Mouse (Mus musculus) left cerebral cortex, postnatal 25 days (tissue): ENCODE results near the gene Tfcp2l1. TPM values are rescaled to one million over a fixed set of nuclear protein-coding genes. Genes with fewer than 3 reads are reported as not detected.

Experiments used
- DNase-seq, 2 experiments: peaks; one replicate each; pipeline ENCODE4 v3.0.0; 2022; ENCODE audit warnings: low spot score in 2 of 2, mixed read lengths in 1 of 2
- intact Hi-C: fragments of 180-260 bp; cut with DNase I; formaldehyde crosslinking; loops from one replicate; pipeline ENCODE4 v1.15.1; 2025
- total RNA-seq, 2 experiments: library from RNA; stranded (reverse); gene quantifications; 2 replicates each; pipeline ENCODE4 v1.2.3; 2021

The Tfcp2l1 gene
- total RNA-seq, 2 experiments from 2014 or later, result 2.5 to 3.6 TPM

DNA sequence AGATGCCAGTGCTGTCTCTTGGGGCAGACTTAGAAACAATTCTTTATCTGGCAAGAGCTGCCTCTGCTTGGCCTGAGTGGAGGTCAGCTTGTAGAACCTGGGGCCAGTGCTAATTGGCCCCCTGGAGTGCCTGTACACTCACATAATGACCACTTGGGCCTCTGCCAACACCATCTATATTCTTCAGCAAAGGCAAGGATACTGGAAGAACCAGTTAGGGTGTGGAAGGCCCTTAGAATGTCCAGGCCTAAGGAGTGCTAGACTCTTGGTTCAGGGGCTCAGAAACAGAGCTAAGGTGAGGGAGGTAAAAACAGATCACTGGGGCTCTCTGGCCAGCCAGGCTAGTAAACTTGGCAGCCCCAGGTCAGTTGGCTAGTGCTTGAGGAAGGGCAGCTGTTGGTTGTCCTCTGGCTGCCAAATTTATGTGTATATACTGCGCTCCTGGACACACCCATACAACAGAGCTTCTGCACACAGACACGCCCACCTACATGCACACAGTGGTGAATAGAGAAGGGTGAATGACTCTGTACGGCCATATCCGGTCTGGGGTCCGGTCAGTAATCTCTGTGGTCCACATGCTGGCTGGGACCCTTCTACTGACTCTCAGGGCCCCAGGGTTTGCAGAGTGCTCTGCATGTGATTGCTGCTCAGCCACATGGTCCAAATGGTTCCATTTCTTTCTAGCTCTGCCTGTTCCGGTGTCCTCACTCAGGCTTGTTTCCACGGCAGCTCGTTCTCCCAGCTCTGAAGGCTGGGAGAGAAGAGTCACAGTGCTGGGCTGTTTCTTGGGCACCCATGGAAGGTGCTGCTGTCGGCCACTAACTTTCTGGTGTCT lies 22.4 kb downstream of the Tfcp2l1 start:
- intact Hi-C loops, result no loop called here
- no peak for DNase-seq

DNA sequence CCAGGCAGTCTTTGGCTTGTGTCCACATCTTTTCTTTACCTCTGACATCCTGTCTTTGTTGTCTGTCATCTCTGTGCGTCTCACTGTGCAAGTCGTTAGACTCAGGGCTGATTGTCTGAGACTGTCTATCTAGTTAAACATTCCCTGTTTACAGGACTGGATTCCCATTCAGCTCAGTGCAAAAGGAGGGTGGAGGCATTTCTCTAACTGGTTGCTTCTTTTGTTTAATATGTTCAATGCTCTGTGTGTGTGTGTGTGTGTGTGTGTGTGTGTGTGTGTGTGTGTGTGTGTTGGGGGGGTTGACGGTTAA lies 23.0 kb downstream of the Tfcp2l1 start:
- no peak for DNase-seq
- intact Hi-C loops, result no loop called here

DNA sequence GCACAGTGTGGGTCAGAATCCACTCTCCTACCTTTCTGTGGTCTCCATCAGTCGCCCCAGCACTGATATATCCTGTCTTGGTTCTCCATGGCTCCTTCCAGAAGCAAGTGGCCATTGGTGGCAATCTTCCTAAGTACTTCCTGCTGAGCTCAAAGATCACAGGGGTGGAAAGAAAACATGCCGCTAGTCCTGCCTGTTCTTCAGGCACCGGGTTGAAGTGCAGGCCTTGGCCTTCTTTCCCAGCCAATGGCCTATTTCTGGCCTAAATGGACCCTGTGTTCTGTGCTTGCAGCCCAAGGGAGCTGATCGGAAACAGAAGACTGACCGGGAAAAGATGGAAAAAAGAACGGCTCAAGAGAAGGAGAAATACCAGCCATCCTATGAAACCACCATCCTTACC lies 31.0 kb downstream of the Tfcp2l1 start:
- DNase-seq, result no peak
- intact Hi-C loops, result no loop called here

DNA sequence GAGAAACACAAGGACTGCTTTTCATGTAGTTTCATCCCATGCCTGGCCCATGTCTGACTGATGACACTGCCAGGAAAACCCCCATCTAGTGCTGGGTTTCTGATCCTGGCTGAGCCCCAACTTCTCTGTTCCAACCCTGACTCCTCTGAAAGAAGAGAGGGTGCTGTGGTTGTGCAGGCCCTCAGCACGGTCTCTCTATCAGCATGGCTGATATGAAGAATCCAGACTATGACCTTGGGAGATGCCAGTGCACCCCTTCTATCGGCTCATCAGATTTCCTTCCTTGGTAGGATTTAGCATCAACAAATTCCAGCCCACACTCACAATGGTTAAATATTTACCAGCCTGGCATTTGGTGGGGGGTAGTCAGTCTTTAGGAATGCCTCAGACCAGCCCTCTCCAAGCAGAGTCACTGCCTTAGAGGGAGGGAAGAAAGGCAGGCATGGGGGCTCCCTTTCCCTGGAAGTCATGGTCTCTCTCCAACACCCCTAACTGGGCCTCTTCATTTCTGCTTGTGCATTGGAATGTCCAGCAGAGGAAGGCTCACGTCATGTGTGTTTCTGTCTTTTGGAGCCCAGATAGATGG lies 33.2 kb downstream of the Tfcp2l1 start:
- intact Hi-C loops, result no loop called here
- DNase-seq, result no peak

DNA sequence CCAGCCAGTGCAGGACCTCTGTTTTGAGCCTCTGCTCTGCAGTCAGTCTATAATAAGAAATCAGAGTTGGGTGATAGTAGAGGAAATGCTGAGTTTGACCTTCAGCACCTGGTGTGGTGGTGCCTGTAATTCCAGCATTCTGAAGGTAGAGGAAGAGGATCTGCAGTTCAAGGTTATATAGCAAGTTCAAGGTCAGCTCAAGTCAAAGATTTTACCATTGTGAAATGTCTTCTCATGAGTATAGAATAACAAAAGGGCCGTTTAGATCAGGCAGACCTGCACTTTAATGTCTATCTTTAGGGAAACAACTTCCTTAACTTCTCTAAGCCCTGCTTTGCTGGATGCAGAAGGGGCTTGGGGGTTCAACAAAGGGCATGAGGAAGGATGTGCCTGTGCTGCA lies 35.3 kb downstream of the Tfcp2l1 start:
- DNase-seq, result no peak

DNA sequence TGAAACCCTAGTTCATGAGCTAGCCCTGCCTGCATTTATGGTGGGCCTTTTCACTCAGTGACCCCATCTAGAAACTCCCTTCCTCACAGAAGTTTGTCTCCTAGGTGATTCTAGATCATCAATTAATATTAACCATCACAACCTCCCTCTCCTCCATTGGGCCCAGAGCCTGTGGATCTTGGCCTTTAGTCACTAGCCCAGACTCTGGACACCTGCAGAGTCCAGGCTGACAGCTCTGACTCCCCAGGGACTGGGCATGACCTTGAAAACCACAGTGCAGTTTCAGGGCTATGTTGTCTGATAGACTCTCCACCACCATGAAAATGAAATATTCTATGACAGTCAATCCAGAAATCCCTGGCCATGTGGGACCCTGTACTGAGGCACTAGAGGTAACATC lies 39.8 kb downstream of the Tfcp2l1 start:
- intact Hi-C loops, result no loop called here
- DNase-seq, result no peak

More for the DNA sequence above, 35.3 kb downstream of the Tfcp2l1 start:
- intact Hi-C loops, result no loop called here

DNA sequence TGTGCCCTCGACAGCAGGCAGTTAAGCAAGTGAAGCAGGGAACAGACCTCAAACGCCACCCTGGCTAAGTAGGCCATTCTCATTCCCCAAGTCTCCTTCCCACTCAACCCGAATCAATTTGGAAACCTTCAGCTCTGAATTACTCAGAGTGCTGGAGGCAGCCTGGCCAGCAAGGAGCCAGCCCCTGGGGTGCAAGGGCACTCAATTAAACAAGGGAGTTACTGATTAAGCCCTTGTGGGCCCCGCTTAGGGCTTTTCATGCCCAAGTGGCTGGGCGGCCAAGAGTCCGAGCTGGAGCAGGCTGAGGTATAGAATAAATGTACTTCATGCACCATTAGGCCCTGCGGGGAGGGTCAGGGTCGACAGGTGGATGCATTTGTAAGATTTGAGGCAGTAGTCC lies 44.5 kb downstream of the Tfcp2l1 start:
- DNase-seq, result peak in 1 of 2 experiments; percentile 28
- intact Hi-C loops, result no loop called here

DNA sequence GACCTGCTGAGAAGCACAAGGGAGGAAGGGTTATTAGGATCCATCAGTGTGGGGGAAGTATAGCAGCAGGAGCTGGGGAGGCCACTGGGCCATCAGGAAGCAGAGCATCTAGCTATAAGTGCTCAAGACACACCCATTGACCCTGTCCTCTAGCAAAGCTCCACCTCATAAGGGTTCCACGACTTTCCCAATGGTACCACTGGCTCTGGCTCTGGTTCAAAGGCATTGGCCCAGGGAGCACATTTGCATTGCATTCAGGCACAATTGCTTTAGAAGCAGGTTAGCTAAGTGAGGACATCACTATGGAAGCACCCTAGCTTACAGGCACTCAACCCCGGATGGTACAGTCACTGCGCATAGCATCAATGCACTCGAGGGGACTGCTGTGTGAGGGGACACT lies 46.4 kb downstream of the Tfcp2l1 start:
- DNase-seq, result no peak

DNA sequence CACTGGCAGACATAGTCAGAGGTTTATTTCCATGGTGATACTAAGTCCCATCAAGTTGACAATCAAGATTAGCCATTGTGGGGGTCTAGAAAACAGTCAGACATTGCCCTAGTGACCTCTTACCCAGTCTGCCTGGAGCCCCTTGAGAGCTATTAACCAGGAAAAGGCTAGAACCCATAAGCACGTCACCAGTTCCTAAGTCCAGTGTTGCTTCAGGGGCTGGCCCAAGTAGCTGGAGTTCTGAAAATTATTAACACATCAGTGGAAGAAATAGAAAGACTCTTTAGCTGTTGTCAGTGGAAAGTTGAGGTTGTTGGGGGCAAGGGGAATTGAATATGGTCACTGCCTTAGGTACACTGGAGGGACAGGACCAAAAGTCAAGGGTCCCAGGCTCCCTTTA lies 54.2 kb downstream of the Tfcp2l1 start:
- intact Hi-C loops, result no loop called here

More for the DNA sequence above, 46.4 kb downstream of the Tfcp2l1 start:
- intact Hi-C loops, result no loop called here

DNA sequence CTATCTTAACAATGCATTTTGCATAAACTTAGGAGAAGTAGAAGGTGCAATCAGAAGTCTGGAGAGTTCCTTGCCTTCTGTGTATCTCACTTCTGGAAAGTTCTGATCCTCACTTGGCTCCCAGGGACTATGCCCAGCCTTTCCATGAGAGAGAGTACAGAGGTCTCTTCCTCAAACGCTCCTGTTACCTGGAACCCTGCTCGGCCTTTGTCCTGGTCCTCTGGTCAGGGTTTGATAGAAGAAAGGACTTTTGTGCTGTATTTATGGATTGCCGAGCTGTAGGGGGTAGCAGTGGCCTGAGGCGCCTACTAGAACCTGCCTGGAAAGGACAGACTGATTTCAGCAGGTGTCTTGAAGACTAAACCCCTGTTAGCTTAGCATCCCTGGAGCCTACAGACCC lies 55.9 kb downstream of the Tfcp2l1 start:
- intact Hi-C loops, result no loop called here
- no peak for DNase-seq

More for the DNA sequence above, 54.2 kb downstream of the Tfcp2l1 start:
- no peak for DNase-seq

DNA sequence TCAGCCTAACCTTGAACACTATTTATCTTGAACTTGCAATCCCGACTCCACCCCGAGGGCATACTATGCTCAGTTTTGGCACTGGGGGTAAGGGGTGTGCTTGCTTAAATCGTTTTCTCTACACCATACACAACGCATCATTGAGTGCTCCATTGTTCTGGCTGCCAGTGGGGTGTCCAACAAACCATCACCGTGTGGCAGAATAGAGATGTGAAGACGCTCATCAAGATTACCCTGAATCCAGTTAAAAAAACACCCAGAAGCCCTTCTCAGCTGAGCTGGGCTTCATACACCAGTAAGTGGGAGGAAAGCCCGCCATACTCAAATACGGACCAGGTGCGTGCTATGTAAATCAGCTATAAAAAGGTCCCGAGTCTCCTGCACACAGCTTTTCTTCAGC lies 60.0 kb downstream of the Tfcp2l1 start:
- no peak for DNase-seq
- intact Hi-C loops, result no loop called here

DNA sequence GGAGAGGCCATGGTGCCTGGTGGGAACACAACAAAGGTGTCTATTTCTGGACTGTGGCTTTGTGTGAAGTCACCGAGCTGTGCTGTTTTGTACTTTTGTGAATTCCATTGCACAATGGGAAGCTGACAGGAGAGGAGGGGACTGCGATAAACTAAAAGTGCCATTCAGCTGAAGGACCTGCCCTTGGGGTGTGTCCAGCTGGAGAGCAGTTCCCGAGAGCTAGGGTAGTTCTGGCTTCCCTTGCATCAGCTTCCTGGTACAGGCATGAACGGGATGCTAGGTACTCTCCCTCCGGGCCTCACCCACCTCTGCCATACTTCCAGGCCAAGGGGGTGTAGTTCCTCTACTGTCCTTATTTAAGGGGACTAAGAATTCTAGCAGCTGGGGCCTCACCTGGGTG lies 62.1 kb downstream of the Tfcp2l1 start:
- intact Hi-C loops, result no loop called here
- no peak for DNase-seq

DNA sequence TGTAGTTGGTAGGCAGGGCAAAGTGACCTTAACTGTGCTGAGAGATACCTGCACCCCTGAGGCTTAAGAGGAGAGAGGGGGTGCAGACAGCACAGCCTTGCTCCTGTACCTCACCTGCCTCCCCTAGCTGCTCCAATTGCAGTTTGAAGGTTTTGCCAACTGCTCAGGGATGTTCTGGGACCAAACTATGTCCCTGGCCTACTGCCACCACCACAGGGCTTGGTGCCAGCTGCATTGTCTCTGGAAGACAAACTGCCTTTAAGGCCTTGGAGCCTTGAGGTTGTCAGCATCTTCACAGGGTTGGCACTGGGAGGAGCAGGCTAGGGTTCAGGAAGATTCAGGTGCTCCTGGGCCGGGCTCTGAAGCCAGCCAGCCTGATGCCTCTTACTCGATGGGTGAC lies 66.7 kb downstream of the Tfcp2l1 start:
- peak in 1 of 2 experiments; percentile 5 for DNase-seq
- intact Hi-C loops, result no loop called here

DNA sequence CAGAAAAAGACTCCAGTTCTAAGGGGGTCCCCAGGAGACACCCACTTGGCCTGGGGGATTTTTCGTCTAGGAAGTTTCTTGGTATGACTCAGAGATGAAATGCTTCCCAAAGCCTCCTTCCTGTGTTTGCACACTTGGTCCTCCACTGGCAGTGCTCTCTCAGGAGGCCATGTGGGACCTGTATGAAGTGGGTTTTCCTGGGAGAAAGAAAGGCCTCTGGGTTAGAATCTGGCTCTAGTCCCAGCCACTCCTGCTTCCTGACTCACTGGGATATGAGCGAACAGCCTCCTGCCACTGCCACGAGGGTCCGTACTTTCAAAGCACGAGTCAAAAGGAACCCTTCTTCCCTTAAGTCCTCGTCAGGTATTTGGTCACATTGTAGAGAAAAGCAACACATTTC lies 70.2 kb downstream of the Tfcp2l1 start:
- DNase-seq, result no peak

DNA sequence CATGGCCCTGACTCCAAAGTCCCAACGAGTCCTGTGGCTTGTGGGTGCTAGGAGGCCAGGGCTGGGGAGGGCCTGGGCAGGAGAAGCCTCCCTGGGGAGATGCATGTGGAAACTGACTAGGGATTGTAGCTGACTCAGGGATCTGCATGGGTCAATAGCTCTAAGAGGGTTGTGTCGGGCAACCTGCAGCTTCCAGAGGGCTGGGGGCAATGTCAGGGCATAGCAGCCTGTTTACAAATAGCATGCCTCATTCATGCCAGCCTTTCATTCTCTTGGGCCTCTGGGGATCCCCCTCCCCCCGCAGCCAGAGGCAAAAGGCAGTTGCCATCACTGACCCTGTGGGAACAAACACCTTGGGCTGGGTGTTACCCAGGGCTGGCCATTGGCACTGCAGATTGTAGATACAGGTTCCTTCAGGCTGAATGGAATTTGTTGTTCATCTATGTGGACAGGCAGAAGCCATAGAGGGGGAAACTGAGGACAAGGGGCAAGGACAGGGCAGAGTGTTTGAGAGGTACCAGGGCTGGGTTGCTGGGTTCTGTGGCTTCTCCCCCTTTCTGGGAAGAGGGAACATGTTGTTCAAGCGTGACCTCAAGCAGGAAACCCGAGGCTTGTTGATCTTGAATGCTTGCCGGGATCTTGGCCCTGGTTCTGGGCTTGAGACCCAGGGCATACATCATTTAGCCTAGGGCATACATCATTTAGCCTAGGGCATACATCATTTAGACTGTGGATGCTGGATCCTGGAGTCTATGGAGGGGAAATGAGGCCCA lies 71.6 kb downstream of the Tfcp2l1 start:
- no peak for DNase-seq
- intact Hi-C loops, result no loop called here

More for the DNA sequence above, 70.2 kb downstream of the Tfcp2l1 start:
- intact Hi-C loops, result no loop called here

DNA sequence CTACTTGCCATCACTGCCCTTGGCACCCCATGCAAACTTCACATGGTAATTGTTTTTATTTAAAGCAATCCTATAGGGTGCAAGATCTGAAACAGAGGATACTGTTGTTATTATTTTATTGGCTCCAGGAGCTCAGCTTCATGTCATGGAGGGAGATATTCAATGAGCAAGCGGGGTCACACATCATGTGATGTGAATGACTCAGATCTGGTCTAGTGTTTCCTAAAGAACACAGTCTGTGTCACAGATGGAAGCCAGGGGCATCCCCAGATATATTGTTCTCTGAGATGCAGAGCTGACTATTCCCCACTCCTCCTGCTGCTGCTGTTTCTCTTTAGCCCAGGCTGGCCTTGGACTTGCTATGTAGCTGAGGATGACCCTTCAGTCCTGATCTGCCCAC lies 72.2 kb downstream of the Tfcp2l1 start:
- DNase-seq, result no peak
- intact Hi-C loops, result no loop called here

DNA sequence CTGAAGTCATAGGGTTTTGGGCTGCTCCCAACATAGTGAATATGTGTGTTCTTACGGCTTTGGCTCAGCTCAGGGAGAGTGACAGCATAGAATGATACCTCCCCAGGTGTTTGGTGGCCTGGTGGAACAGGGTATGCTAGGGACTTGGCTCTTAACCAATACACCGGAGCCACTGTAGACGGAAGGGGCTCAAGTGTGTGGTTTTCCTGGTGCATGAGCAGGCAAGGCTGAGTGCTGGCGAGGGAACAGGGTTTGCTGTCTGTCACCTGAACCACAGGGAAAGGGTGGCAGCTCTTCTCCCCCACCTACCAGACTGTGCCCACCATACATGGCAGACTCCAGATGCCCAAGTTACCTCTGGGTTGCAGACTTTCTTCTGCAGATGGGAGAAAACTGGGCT lies 83.9 kb downstream of the Tfcp2l1 start:
- no peak for DNase-seq
- intact Hi-C loops, result no loop called here

DNA sequence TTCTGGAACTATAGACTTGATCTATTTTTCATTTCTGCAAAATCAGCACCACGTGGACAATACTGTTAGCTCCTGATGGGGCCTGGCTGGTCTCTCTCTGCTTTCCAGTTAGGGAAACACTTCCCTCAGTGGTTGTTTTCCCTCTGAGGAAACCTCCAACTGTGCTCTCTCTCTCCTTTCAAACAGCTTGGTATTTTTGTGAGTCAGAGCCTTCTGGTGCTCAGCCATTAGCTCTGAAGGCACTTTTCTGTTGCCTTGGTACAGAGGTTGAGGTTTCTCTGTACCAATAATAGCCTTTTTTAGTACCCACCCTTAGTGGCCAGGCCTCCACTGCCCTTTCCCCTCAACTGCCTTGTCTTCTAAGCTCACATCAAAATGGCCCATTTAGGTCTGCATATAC lies 88.5 kb downstream of the Tfcp2l1 start:
- no peak for DNase-seq
- intact Hi-C loops, result no loop called here

DNA sequence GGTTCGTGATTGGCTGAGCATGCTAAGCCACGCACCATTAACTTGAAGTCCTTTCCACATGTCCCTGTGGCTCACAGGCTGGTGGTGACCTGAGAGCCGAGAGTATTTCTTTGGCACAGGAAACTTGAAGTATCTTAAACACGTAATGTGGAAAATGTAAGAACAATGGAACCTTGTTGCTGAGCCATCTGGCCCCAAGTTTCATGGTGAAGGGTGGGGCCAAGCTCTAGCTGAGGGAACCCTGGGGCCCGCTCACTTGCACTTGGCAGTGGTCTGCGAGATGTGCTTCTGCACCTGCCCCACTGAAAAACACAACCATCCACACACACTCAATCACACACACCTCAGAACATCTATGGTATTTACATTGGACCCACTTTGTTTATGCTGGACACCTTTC lies 90.3 kb downstream of the Tfcp2l1 start:
- intact Hi-C loops, result no loop called here

DNA sequence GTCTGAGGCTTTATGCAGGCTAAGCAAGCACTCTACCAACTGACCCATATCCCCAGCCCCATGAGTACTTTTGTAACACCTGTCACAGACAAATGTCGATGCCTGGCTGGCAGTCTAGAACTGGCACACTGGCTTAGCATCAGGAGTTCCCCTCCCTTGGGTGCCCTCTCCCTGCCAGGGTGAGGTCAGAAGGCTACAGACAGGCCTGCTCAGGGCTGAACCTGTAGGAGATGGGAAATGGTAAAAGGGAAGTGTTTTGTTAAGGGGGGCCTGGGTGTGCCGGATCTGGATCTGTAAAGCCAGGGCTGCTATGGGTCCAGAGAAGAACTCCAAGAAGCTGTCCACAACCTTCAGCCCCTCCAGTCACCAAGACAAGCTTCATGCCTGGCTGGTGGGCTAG lies 92.0 kb downstream of the Tfcp2l1 start:
- no peak for DNase-seq
- intact Hi-C loops, result no loop called here

More for the DNA sequence above, 90.3 kb downstream of the Tfcp2l1 start:
- no peak for DNase-seq
